Mouse (Mus musculus) ES-CJ7 (cell line): ENCODE data around the gene Neurod2.
A peak's percentile ranks its signal among the peaks of the same experiment; 100 is the strongest.

Experiments
- DNase-seq: peaks from one replicate; pipeline ENCODE4 v3.0.0; 2011; ENCODE audit warnings: low read depth, low spot score

The Neurod2 gene

DNA sequence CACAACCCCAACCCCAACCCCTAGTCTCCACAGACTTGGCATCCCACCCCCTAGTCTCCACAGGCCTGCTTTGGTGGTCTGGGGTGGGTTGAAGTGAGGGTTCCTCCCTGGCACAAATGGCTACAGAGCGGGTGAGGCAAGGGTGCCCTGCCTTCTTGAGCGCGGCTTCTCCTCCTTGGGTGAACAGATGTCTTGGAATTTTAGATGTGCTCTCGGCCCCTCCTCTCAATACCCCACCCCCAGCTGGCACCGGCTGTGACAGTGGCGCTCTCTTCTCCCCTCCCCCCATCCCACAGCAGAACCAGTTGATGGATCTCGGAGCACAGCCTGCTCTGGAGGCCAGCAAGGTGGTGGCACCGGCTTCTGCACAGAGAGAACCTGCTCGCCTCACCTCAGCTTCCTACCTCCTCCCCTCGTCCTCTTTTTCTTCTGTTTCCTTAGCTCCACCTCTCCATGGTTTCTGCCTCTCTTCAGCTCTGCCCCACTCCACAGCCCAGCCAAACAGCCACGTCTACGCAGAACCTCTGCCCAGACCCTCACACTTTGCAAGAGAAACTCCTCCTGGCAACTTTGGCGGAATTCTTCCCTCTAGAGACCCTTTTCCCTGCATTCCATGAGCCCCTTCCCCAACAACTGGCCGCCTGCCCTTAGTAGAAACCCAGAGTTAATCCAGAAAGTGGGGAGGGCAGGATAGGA lies 10.9 kb downstream of the Neurod2 start:
- DNase-seq, result no peak

DNA sequence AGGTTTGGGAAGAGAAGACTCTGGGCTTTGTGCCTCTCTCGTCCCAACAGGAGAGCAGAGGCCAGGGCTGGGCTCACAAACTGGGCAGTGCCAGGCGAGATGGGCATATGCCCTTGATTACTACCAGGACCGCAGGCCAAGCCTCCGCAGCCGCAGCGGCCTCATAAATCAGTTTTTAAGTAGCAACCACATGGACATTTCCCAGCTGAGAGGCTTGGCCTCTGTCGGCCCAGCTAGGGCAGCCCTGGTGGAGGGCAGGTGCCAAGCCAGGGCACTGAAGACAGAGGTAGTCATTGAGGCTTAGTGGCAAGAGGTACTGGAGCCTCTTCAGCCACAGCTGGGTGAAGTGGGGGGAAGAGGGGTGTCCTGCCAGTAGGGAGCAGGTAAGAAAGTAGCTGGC lies 12.0 kb downstream of the Neurod2 start:
- DNase-seq, result no peak

- peak; percentile 76 for DNase-seq
Measured at GRCm38 (mm10) chr11:98313790-98314323, 15.6 kb downstream of the Neurod2 start.

DNA sequence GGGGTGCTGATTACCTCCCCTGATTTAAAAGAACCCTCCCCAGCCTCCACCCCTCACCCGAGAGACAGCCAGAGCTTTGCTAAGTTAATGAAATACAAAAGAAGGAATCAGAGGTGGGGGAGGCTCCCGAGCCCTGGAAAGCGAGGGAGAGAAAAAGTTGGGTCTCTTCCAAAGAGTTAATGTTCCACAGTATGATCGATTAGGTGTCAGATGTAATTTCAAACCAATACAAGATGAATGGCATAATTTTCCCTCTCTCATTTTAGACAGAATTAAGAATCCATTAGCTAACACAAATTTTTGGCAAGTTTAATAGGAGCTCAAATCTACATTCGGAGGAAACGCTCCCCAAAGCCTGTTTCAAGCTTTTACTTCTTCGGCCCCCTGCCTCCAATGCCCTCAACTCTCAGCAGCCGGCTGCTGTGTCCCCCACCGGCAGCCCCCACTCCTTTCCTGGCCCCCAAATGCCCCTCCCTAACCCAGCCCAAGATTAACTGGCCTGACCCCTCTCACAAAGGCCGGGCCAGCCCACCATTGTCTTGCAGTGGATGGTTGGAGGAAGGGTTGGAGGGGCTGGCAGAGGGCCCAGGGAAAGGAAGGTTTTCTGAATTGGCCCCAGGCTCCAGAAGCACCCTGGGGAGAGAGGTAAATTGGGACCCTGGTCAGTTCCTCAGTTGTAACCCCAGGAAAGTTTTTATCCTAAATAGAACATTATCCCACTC lies 30.8 kb downstream of the Neurod2 start:
- peak; percentile 64 for DNase-seq

DNA sequence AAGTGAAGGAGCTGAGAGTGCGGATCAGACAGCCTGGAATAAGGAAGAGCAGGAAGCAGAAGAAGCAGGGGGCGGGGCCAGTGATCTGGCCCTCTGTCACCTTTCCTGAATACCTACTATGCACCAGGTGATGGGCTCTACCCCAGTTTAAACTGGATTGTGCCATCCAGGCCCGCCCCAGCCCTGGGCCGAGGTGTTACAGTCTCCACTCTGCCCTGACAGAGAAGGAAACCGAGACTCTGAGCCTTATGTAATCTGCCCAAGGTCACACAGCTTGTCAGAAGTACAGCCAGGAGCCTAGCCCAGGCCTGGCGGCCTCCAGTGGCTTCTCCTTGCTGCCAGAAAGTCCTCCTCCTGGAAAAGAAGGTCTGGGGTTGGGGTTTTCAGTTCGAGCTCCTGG lies 31.7 kb downstream of the Neurod2 start:
- peak; percentile 87 for DNase-seq

GRCm38 (mm10) chr11:98296916-98297315 lies 32.5 kb downstream of the Neurod2 start:
- DNase-seq, result no peak

DNA sequence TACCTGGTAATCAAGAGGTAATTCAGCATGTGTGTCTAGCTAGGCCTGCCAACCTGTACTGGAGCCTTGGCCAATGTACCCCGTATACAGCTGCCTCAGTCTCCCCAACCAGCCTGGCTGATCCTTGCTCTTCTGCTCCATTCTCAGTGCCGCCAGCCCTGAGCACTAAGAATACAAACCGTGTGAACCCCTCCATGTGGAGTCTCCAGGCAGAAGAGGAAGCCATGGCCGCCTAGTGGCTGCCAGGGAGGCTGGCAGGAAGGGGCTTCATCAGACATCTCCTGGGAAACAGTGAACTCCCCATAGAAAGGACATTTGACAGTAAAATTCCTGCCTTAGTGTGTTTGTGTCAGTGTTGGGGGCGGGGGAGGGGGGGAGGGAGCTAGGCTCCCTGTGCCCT lies 33.2 kb downstream of the Neurod2 start:
- DNase-seq, result peak; percentile 60

DNA sequence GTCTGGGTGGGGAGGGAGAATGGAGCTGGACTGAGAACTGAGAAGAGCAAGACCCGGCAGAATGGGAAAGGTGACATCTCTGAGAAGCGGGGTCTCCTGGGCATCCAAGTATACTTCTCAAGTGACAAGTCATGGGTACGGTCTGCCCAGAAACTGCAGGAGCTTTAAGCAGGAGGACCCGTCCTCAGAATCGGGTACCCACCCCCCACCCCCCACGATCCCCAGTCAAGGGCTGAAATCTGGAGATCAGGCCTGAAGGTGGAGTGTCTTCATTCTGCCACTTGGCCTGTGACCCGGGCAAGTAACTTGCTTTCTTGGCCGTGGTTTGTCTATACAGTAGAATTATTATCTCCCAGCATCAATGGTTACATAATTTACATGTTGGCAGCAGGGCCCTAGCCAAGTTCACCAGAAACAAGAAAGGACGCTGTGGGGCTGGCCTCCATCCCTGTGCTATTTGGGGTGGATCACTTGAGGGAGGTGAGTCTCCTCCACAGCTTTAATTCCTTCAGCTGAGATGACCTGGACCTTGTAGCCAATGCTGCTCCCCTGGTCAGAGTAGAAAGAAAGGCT lies 34.3 kb downstream of the Neurod2 start:
- DNase-seq, result no peak

DNA sequence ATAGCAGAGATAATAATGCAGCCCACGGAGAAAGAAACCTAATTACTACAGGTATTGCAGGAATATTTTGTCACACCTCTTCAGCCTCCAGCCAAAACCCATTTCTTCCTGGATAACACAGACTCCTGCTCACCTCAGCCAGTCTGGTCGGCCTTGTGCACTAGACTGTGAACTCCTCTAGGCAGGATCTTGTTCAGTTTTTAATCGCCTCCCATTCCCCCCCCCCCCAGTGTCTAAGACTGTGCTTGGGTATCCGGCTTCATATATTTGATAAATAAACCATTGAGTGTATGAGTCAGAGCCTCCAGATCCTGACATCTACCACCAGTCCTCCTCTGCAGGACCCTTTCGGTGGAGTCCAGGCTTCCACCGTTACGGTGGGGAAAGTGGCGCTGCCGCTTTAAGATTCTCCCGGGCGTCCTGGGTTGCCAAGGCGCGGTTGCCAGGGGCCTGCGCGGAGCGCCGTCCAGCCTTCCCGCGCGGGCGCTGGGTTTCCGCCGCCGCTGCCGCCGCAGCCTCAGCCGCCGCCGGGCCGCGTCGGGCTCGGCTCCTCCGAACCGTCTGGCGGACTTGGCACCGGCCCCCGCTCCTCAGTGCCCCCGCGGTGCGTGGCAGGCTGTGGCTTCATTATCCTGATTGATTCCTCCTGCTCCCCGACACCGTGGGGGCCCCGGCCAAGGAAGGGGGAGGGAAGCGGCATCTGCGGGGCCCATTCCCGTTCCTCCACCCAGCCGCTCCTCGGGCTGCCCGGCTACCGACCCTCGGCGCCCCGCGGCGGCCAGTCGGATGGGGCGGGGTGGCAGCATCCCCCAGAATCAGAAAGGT lies 35.0 kb downstream of the Neurod2 start:
- DNase-seq, result no peak

- DNase-seq, result no peak
Measured at GRCm38 (mm10) chr11:98293070-98293469, 36.4 kb downstream of the Neurod2 start.

- no peak for DNase-seq
Measured at GRCm38 (mm10) chr11:98290906-98291305, 38.5 kb downstream of the Neurod2 start.

GRCm38 (mm10) chr11:98289873-98290272 lies 39.6 kb downstream of the Neurod2 start:
- no peak for DNase-seq

- no peak for DNase-seq
Measured at GRCm38 (mm10) chr11:98287961-98288360, 41.5 kb downstream of the Neurod2 start.

DNA sequence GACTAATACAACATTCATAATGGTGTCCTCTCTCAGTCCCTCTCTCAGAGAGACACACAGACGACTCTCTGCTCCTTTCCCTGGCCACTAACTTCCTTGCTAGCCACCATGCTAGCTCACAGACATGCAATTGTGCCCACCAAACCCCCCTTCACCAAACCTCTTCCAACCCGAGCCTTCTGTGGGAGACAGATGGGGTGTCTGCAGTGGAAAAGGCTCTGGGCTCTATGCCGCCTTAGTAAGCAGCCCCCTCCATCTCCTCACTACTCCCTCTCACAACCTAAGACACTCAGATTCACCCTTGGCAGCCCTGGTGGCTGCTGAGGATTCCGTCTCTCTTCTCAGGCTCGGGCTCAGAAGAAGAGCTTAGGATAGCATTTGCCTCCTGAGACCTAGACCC lies 41.9 kb downstream of the Neurod2 start:
- no peak for DNase-seq

DNA sequence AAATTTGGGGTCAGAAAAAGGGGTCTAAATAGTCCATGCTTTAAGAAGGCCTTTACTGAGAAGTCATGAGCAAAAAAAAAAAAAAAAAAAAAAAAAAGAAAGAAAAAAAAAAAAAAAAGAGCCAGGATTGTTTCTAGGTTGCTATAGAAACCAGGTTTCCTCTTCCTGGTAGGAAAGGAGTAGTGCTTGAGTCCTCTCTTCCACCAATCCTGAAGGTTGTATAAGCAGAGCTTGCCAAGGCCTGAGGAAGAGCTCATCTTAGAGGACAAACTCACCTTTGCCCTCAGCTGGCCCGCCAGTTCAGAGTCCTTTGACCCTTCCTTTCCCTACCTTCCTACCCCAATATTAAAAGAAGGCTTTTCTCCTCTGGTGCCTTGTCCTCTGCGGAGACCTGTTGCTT lies 44.1 kb downstream of the Neurod2 start:
- DNase-seq, result no peak

GRCm38 (mm10) chr11:98284230-98284629 lies 45.2 kb downstream of the Neurod2 start:
- peak; percentile 42 for DNase-seq

DNA sequence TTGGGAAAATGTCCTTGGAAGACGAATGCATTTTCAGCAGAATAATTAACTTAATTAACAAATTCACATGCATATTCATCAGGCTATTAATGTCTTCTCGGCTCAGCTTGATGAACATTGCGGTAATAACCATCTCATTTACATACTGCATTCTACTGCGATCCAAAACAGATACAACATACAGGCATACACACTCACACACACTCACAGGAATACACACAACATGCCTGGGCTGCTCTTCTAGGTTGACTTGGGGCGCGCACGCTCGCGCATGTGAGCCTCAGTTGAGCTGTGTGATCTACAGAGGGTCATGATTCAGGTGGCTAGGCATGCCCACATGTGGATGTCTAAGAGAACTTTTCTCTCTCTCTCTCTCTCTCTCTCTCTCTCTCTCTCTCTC lies 45.7 kb downstream of the Neurod2 start:
- DNase-seq, result no peak
